Mouse (Mus musculus): ENCODE results near the gene Hoxa5.

The Hoxa5 gene

DNA sequence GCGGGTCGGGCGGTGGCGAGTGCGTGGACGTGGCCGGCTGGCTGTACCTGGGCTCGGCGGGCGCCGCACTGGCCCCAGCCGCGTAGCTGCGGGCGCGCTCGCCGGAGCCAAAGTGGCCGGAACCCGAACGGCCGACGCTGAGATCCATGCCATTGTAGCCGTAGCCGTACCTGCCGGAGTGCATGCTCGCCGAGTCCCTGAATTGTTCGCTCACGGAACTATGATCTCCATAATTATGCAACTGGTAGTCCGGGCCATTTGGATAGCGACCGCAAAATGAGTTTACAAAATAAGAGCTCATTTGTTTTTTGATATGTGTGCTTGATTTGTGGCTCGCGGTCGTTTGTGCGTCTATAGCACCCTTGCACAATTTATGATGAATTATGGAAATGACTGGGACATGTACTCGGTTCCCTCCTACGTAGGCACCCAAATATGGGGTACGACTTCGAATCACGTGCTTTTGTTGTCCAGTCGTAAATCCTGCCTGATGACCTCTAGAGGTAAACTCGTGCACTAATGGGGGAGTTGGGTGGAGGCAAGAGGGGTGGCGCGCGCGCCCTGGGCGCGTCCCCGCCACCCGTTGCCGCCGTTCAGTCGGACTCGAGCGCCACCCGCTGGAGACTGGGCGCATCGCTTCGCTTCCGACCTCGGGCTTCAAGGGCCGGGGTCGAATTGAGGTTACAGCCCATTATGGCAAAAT lies at the start of gene Hoxa5:
Hoxa5 (minus strand) TSS at position 538 of the 703 bp plus-strand sequence.
- peak; percentile 93 for DNase-seq (ENCODE audit: low spot score)

DNA sequence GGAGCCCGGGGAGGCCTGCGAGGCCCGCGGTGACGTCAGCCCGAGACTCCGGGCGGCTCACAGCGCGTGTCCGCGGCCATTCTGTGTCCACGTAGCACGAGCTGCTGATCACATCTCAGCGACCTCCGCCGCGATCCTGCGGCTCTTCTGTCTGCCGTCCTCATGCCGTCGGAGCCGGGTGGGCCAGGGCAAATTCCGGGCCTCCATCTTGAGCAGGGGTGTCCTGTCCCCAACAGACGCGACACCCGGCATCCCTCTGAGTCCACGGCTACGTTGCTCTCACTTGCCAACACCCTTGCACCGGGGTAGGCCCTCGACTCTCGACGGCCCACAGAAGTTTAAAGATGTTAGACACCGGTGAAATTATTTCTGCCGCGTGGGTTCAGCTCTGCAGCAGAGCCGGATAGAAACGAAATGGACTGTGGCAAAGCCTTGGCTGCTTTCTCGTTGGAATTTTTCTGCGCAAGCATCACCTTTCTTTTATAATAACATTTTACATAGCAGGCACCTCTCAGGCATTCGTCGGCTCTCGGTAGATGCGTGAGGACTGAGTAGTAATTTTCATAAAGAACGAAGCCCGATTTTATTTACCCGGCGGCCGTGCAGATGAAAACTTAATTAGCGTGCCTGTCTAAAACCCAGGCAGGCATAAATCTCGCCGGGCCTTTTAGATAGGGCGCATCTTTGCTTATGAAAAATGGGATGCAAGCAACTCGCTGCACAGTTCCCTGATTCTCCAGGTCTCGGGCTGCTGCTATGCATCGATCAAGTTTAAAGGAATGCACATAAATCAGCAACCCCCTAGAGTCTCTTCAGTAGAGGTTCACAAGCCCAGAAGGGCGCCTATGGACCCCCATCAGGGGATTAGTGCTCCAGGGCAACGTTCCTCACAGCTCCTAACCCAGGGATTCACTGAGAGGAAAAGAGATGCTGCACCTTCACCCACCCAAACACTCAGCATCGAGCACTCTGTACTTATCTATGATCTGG lies 49.4 kb upstream of the Hoxa5 start:
- no peak for DNase-seq (ENCODE audit: low spot score)

DNA sequence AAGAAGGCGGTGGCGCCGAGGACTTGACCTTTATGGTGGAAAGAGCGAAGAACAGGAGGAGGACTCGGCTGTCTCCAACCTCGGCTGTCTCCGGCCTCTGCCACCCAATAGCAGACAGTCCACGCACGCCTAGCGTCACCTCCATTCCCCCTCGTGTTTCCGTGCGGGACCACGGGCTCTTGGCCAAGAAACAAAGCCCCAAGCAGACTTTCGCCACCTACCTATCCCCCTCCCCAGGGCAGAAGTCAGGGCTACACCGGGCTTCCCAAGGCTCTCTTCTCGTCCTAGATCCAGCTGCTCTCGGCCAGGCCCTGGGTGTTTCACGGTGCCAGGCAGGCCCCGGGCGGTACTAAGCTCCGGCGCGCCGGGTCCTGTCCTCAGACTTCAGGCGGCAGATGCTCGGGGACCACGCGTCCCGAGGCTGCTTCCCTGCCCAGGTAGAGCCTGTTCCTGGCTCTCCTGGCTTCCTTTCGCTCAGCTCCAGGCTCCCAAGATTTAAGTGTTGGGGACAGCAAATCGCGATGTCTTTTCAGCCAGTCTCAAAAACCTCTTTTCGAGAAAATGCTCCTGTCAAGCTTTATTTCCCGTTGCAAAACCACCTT lies 48.5 kb upstream of the Hoxa5 start:
- DNase-seq (ENCODE audit: low spot score) = no peak

DNA sequence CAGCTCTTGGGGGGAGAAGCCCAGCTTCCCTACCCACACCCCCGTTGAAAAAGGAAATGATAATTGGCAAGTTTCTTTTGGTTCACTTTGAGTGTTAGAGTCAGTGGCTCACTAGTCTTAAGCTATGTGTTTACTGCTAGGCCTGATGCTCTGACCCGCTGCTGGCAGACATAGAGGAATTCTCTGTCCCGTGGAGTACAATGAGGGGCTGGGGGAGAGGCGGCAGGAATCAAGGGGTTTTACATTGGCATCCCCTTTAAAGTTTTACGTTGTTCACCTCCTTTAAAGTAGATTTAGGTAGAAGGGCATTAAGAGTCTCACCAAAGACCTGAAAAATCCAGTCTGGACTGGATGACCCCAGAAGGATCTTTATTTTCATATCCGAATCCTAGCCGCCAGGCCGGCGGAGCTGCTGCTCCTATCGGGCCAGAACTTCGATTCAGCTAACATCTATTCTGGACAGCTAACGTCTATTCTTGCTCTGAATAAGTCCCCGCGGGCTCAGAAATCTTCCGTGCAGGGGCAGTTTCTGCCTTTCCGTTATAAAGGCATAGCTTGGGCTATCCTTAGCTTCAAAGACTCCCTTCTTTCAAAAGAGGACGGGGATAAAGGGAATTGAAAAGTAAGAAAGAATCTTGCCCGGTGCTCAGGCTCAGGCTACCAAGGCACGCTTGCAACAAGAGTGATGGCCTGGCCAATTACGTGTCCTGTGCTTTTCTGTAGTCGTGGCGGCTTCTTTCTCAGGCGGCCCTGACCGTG lies 47.8 kb upstream of the Hoxa5 start:
- DNase-seq (ENCODE audit: low spot score) = no peak

DNA sequence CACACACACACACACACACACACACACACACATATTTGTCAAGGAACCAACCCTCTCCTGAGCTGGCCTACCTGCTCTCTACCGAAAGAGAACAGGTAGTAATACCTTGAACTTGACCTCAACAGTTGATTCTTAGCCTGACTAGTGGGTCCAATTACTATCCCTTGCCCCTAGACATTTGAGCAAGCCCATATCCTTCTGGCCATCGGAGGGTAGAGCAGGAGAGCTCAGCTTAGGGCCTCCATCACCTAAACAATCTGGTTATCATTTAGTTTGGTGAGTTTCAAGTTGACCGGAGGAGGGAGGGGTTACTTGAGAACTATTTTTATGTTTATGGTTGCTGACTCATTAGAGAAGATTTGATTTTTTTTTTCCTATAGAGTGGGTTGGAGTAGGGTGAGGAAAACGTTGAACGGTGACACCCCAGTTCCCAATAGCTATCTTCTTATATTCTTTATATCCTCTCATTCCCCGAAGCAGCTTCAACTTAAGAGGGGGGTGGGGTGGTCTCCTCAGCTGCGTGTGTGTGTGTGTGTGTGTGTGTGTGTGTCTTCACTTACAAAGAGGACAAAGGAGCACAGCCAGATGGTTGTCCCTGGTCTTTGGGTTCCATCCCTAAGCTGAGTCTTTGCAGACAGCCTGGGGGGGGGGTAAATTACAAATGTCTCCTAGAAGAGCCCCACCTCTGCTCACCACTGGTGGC lies 46.9 kb upstream of the Hoxa5 start:
- no peak for DNase-seq (ENCODE audit: low spot score)

DNA sequence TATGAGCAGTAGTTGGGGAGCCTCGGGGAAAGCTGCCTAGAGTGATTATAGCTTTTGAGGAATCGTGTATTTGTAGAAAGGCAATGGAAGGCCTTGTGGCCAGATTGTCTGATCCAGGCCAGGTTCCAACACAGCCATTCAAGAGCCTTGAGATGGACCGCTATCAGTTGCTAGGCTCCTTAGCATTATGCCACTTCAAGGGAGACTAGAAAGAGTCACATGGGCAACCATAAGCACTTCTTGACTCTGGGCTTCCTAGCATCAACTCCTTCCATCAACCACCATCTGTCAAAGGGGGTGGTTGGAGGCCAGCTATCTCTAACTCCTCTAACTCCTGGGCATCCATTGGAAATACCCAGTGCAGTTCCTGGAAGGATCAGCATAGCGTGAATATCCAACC lies 45.4 kb upstream of the Hoxa5 start:
- no peak for DNase-seq (ENCODE audit: low spot score)

DNA sequence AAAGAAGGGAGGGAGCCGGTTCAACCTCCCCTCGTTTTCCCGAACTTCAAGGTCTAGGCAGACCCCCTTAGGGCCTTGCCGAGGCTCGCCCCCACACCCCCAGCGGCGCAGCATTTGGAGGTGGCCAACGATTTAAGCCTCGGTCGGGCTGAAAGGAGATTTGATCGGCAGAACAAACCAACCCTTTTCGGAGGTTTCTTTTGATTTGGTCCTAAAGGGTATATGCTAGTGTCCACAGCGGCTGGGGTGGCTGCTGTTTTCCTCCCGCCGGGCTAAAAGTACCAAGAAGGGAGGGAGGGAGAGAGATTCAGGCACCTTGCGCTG lies 45.0 kb upstream of the Hoxa5 start:
- no peak for DNase-seq (ENCODE audit: low spot score)

DNA sequence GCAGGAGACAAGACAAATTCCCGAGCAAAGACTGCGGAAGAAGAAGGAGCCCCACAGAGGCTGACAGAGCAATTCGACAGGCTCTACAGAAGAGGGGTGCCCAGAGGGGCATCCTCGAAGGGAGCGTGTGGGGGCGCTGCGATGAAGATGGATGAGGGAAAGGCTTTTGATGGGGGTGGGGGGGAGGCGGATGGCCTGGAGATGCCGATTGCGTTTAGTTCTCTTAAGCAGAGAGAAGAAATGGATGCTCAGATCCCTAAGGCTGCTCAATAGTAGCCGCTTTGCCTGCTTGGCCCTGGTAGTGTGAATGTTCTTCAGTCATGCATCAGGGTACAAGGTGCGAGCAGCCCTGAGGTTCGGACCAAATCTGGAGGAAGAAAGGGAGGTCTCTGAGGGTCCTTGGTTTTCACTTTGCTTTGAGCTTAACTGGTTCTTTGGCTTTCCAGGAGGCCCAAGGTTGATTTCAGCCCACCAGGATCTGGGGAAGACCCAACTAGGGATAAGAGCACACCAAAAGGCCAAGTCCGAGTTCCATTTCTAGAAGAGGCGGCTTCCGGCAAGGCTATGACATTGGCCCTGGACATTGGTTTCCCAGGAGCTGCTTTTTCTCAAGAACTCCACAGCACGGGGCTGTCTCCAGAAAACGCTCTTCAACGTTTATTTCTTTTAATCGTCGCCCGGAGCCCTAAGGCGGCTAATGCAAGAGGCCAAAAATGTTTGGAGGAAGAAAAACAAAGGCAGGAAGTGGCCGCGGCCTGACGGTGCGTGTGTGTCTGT lies 44.4 kb upstream of the Hoxa5 start:
- DNase-seq (ENCODE audit: low spot score) = no peak

DNA sequence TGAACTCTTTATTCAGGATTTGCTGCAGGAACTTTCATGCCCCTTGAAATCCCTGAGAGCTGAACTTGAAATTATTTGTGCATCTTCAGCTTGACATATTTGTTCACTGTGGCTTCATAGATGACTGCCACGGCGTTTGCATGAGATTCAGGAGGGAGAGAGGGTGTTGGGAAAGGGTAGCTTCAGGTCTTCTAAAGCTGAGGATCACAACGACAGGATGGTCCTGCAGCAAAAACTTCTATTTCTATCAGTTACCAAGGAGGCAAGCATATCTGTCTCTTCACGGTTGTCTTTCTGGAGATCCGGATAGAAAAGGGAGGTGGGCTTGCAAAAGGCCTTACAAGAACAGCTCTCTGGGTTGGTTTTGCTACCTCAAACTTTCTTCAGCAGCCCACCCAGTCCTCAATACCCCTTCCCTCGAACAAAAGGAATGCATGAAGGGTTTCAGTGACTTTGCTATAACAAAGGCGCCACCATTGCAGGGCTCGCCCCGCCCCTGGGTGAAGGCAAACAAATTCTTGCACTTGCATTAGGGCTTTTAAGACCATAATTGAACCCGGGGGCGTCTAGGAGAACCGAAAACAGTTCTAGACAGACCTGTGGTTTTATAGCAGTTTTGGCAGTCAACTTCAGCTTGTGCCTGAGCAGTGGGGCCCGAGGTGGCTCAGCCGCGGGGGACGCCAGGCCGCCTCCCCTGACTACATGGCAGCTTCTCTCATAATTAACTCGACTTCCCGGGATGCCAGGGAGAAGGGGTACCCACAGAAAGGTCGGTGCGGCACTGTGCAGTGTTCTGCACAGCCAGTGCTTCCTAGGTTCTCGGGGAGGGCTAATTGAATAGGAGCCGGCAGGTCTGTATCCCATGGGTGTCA lies 43.6 kb upstream of the Hoxa5 start:
- DNase-seq (ENCODE audit: low spot score) = no peak

DNA sequence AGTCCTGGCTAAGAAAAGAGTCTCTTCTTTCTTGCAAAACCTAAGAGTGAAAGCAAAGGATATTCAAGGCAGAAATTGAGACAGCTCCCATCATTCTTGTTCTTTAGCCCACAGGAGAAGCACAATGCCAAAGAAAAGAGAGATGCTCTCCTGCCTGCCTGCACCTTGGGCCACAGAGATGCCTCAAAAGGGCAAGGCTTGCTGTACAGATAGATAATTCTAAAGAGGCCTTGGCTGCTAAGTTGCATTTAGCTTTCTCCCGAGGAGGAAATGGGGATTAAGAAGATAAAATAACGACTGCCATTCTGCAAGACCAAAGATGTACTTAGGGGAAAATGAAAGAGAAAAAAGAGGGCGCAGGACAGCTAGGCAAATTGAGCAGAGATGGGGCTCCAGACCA lies 42.5 kb upstream of the Hoxa5 start:
- DNase-seq (ENCODE audit: low spot score) = no peak

DNA sequence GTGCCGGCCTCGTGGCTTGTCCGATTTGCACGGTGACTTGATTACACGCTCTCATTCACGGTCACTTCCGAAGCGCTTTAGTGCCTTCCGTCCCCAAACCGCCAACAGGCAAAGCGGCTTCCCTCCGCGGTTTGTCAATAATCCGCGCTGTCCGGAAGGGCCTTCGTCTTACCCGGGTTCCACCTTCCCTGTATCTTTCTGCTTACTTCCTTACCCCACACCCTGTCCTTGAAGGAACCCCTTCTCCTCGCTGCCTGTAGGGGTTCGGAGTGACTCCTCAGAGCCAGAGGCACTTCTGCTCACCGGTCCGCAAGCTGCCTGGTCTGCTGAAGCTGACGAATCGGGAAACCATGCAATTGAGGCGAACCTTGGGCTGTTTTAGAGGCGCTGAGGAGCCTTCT lies 42.0 kb upstream of the Hoxa5 start:
- DNase-seq (ENCODE audit: low spot score) = no peak

DNA sequence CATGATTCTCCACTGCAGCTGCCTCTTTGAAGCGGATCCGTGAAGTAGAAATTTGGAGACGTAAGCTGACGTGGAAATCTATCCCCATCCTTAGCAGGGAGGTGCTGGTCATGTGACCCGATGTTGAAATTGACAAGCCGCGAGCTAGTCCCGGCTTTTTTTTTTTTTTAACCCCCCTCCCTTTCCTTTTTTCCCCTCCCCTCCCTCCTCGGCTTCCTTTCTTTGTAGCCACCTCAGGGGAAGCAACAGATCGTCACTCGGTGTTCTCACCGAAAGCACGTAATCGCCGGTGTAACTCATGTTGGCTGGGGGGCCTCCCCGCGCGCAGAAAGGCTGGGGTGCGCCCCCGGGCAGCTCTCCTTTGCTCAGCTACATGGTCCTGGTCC lies 41.4 kb upstream of the Hoxa5 start, which contains the start of gene Hoxa11:
Hoxa11 (minus strand) TSS at position 54 of the 386 bp plus-strand sequence.
- no peak for DNase-seq (ENCODE audit: low spot score)

DNA sequence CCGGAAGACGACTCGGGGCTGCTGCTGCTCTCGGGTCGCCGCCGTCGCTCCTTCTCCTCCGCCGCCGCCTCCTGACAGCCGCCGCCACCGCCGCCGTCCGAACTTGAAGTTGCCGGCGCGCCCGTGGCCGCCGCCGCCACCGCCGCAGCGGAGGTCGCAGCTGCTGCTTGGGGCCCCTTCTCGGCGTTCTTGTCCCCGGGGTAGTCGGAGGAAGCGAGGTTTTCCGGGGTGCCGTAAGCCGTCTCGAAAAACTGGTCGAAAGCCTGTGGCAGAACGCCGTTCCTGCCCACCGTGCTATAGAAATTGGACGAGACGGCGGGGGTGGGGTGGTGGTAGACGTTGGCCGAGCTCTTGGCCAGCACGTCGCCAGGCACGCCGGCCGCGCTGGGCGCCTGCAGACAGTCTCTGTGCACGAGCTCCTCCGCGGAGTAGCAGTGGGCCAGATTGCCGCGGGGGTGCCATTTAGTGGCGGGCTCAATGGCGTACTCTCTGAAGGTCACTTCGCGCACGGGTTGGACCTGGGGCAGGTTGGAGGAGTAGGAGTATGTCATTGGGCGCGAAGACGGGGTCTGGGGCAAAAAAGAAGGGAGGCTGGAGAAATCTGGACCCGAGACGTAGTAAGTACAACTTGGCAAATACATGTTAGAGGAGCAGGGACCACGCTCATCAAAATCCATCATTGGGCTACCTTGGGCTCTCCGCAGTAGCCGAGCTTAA lies 40.8 kb upstream of the Hoxa5 start:
- no peak for DNase-seq (ENCODE audit: low spot score)

DNA sequence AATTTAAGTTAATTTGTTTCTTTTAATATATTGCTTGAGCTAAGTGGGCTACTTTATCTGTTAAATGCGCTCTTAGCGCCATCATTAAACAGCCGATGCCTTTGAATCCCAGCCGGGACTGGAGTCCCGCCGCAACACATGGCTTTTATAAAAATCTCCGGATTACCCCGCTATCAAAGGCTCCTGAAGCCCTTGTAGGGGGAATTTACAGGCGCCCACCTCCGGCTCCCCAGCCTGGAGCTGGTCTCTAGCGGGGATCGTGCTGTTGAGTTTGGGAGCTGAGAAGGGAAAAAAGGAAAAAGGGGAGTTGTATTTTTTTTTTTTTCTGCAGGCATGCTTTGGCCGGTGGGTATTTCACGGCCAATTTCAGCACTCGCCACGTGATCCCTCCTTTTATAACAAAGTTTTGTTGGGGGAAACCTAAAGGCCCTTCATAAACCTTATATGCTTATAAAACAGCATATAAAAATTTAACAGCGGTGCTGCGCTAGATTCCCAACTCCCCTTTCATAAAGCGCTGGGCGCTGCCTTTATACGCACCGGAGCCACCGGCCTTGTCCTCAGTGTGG lies 40.2 kb upstream of the Hoxa5 start:
- DNase-seq (ENCODE audit: low spot score) = no peak

DNA sequence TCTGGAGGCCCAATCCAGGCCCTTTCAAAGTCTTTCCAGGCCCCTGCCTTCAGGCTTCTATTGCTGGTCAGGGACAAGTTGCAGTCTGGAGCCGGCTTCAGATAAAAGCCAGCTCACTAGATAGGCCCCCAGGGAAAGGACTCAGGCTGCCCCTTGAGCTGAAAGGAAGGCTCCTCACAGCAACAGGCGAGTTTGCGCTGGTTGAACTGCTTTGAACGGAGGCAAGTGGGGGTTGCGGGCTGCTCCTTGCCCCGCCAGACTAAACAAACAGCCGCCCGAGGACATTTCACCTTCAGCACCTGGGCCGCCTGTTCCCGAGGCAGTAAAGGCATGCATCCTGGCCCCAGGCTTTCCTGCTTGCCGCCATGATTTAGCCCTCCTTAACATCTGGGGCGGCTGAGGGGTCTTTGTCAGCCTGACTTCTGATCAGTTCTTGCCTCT lies 39.3 kb upstream of the Hoxa5 start:
- DNase-seq (ENCODE audit: low spot score) = no peak

DNA sequence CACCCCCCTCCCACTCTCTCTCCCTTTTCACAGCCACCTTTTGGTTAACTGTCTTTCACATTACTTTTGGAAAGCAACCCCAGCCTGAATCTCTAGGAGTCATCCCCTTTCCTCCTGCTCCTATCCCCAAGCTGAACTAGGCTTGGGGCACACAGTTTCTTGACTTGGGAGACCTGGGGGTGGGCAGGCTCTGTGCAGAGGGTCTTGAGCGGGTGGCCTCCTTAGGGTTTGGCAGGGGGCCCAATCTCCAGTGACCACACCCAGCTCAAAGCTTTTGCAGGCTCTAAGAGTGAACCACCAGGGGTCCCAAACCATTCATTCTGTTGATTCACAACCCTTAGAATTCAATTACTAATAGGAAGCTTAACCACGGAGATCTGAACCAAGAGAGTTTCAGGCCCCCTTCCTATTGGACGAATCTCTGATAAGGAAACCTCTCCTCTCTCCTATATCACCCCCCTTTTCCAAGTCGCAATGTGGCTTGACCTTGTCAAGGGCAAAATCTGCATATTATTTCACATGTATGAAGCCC lies 38.5 kb upstream of the Hoxa5 start:
- no peak for DNase-seq (ENCODE audit: low spot score)

DNA sequence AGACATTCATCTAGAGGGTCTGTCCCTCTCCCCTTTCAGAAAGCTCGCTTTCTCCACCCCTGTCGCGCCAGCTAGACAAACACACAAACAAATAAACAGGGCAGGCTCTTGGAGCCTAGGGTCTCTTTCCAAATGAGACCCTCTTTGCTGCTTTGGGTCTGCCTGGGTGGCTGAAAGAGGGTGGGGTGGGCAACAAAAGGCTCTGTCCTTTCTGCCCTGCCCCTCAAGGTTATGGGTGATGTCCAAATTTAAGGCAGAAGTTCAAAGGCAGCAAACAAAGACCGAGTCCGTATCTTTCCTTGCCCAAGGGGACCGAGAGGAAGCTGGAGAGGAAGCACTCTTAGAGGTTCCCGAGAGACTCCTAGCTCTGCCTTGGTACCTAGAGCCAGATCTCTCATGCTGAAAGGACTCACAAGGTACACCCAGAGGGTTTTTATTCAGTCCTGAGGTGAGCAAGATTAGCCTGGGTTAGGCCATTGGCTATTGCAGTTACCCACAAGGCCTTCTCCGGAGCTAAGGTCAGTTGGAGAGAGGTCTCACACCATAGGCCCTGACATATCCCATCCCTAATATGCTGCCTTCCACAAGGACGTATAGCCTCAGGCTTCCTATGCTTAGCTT lies 36.7 kb upstream of the Hoxa5 start:
- DNase-seq (ENCODE audit: low spot score) = no peak
